Mouse (Mus musculus) ES-Bruce4 (cell line): ENCODE results near the gene Haghl. TPM values are rescaled to one million over a fixed set of nuclear protein-coding genes. Genes with fewer than 3 reads are reported as not detected.

Experiments
- H3K27ac ChIP-seq: 2 replicates; pipeline ENCODE4 v1.5.1; 2012; ENCODE audit warnings: low read length, inconsistent platforms; ENCODE audit not compliant: insufficient read depth
- H3K27me3 ChIP-seq: 2 replicates; pipeline ENCODE4 v1.6.1; 2012; ENCODE audit warnings: mild to moderate bottlenecking, low read length, inconsistent platforms; ENCODE audit not compliant: control insufficient read depth, poor library complexity, insufficient read depth, severe bottlenecking
- H3K36me3 ChIP-seq: 2 replicates; pipeline ENCODE4 v1.6.1; 2012; ENCODE audit warnings: inconsistent platforms, mild to moderate bottlenecking, low read length, moderate library complexity; ENCODE audit not compliant: control insufficient read depth, poor library complexity, insufficient read depth, severe bottlenecking
- H3K4me1 ChIP-seq: one replicate; pipeline ENCODE4 v1.8.1; 2011; ENCODE audit warnings: low read length; ENCODE audit not compliant: control insufficient read depth, insufficient read depth
- H3K4me3 ChIP-seq: 2 replicates; pipeline ENCODE4 v1.5.1; 2011; ENCODE audit warnings: low read depth, mild to moderate bottlenecking, low read length
- H3K9ac ChIP-seq: 2 replicates; pipeline ENCODE4 v1.6.1; 2012; ENCODE audit warnings: low read depth, mild to moderate bottlenecking, inconsistent platforms; ENCODE audit not compliant: poor library complexity, severe bottlenecking
- H3K9me3 ChIP-seq: replicated peaks from 2 replicates; pipeline ENCODE4 v1.6.1; 2012; ENCODE audit warnings: mild to moderate bottlenecking, low read length, inconsistent platforms; ENCODE audit not compliant: control insufficient read depth, poor library complexity, insufficient read depth, severe bottlenecking
- CTCF ChIP-seq: IDR thresholded peaks from one replicate; pipeline ENCODE4 v1.8.1; 2011; ENCODE audit warnings: low read depth, low read length
- EP300 ChIP-seq: IDR thresholded peaks from 2 replicates; pipeline ENCODE4 v1.6.1; 2011; ENCODE audit warnings: low read depth, low read length; ENCODE audit not compliant: insufficient read depth
- POLR2A ChIP-seq: IDR thresholded peaks from one replicate; pipeline ENCODE4 v1.8.1; 2011; ENCODE audit warnings: low read length; ENCODE audit not compliant: insufficient read depth
- polyA plus RNA-seq: library from polyadenylated mRNA; stranded (reverse); fragments of >200 nt; gene quantifications from 2 replicates; pipeline ENCODE4 v1.2.4, GENCODE M21; 2011; ENCODE audit warnings: low read depth; ENCODE audit not compliant: missing spikeins, insufficient read depth, insufficient read length

Haghl gene
- polyA plus RNA-seq, 1 experiment, result 32.1 TPM

GRCm38 (mm10) chr17:25783086-25783485 is 2.4 kb downstream of the Haghl start:
- Histone ChIP-seq H3K4me3 (no peak overlapping the region), H3K9ac (no peak overlapping the region), H3K9me3 (no peaks in the 10 kb centered on the region), H3K4me1 (no peaks in the 10 kb centered on the region), H3K27ac (no peak overlapping the region), H3K27me3 (no peaks in the 10 kb centered on the region), H3K36me3 (peaks cover 4% of the 10 kb centered on the region)
- TF ChIP-seq POLR2A (no peak), EP300 (no peak), CTCF (no peak)

GRCm38 (mm10) chr17:25781339-25781738 is 4.1 kb downstream of the Haghl start:
- Histone ChIP-seq H3K27ac (no peak overlapping the region), H3K36me3 (peaks cover 4% of the 10 kb centered on the region), H3K4me3 (no peak overlapping the region), H3K4me1 (no peaks in the 10 kb centered on the region), H3K27me3 (no peaks in the 10 kb centered on the region), H3K9ac (no peak overlapping the region), H3K9me3 (no peaks in the 10 kb centered on the region)
- TF ChIP-seq EP300, result no peak
- no peak for TF ChIP-seq POLR2A
- no peak for TF ChIP-seq CTCF

GRCm38 (mm10) chr17:25777948-25778347 is 7.5 kb downstream of the Haghl start:
- TF ChIP-seq POLR2A, result no peak
- no peak for TF ChIP-seq EP300
- no peak for TF ChIP-seq CTCF
- Histone ChIP-seq H3K4me3 (no peak overlapping the region), H3K27me3 (no peaks in the 10 kb centered on the region), H3K27ac (no peak overlapping the region), H3K36me3 (peaks cover 4% of the 10 kb centered on the region), H3K9ac (no peak overlapping the region), H3K4me1 (no peaks in the 10 kb centered on the region), H3K9me3 (no peaks in the 10 kb centered on the region)

- no peaks in the 10 kb centered on the region for H3K9me3 ChIP-seq
- H3K9ac ChIP-seq, result no peak overlapping the region
- no peak for TF ChIP-seq POLR2A
- no peak for TF ChIP-seq CTCF
- TF ChIP-seq EP300, result no peak
- no peaks in the 10 kb centered on the region for H3K36me3 ChIP-seq
- no peaks in the 10 kb centered on the region for H3K4me1 ChIP-seq
- H3K4me3 ChIP-seq, result no peak overlapping the region
- H3K27me3 ChIP-seq, result no peaks in the 10 kb centered on the region
- H3K27ac ChIP-seq, result no peak overlapping the region
These were observed 10.0 kb downstream of the Haghl start for GRCm38 (mm10) chr17:25775318-25776062.

- Histone ChIP-seq H3K27me3 (no peaks in the 10 kb centered on the region), H3K36me3 (no peaks in the 10 kb centered on the region), H3K9me3 (no peaks in the 10 kb centered on the region), H3K4me3 (peak within 1 kb of the TSS; percentile 64), H3K27ac (peak within 1 kb of the TSS; percentile 45), H3K9ac (peak within 1 kb of the TSS; percentile 21), H3K4me1 (no peaks in the 10 kb centered on the region)
- TF ChIP-seq CTCF (peak; percentile 95), POLR2A (no peak), EP300 (no peak)
These were observed 11.8 kb downstream of the Haghl start, which contains the start of gene Narfl for GRCm38 (mm10) chr17:25773549-25774120. Gene Narfl (plus strand): TSS chr17:25773776.

- Histone ChIP-seq H3K9ac (no peak overlapping the region), H3K4me3 (no peak overlapping the region), H3K9me3 (no peaks in the 10 kb centered on the region), H3K36me3 (no peaks in the 10 kb centered on the region), H3K27me3 (no peaks in the 10 kb centered on the region), H3K27ac (no peak overlapping the region), H3K4me1 (no peaks in the 10 kb centered on the region)
- no peak for TF ChIP-seq EP300
- no peak for TF ChIP-seq POLR2A
- TF ChIP-seq CTCF, result no peak
These were observed 16.1 kb downstream of the Haghl start for GRCm38 (mm10) chr17:25769331-25769730.
